Mouse (Mus musculus) layer of hippocampus, adult 9-10 months (tissue): ENCODE measurements around the gene Ccdc88b.

Experiments used
- DNase-seq: peaks from one replicate; pipeline ENCODE4 v3.0.0; 2022; ENCODE audit warnings: low spot score

Gene Ccdc88b

GRCm38 (mm10) chr19:6829870-6830555, 28.0 kb downstream of the Ccdc88b start:
- no peak for DNase-seq

- DNase-seq = no peak
Measured at GRCm38 (mm10) chr19:6829069-6829468, 28.9 kb downstream of the Ccdc88b start.

- DNase-seq = no peak
Measured at GRCm38 (mm10) chr19:6826601-6827000, 31.4 kb downstream of the Ccdc88b start.

- no peak for DNase-seq
Measured at GRCm38 (mm10) chr19:6825384-6825783, 32.6 kb downstream of the Ccdc88b start.

- DNase-seq = no peak
Measured at GRCm38 (mm10) chr19:6820538-6821195, 37.3 kb downstream of the Ccdc88b start.

GRCm38 (mm10) chr19:6819143-6819827, 38.7 kb downstream of the Ccdc88b start:
- DNase-seq = no peak

- DNase-seq = no peak
Measured at GRCm38 (mm10) chr19:6814958-6815357, 43.1 kb downstream of the Ccdc88b start.

GRCm38 (mm10) chr19:6814366-6814765, 43.6 kb downstream of the Ccdc88b start:
- no peak for DNase-seq
